24 mouse cellular contexts compared by ENCODE assay signal in genomic region chr4:44668574-44668973, GRCm38 (mm10). TPM values are rescaled to one million over a fixed set of nuclear protein-coding genes. Genes with fewer than 3 reads are reported as not detected.
A peak's percentile ranks its signal among the peaks of the same experiment; 100 is the strongest.
DNase-seq lines count a peak whose midpoint lies in the region; ATAC-seq and TF ChIP-seq lines count a peak whose summit lies in the region.
"Had no signal": no experiment of that assay in that cellular context is flagged by ENCODE, and none has a peak within 500 bp of the region (broad histone marks: within the 10 kb centered on the region; RNA-seq: fewer than 3 reads in every experiment).

No protein-coding gene starts in this region.

- H3K9ac ChIP-seq in CH12.LX (ENCODE audit: insufficient read depth, low read depth) = 0 out of 2 replicates have a peak overlapping the region, but pooled peaks have one; percentile 3
- H3K9ac ChIP-seq: embryonic facial prominence, embryonic 12.5 days; forebrain, embryonic 13.5 days; forebrain, embryonic 15.5 days; forebrain, postnatal 0 days had no signal

- no peak for ATAC-seq in activated CD4-positive, CD25-positive, alpha-beta regulatory T cell, adult 4 months
- ATAC-seq: CD4-positive, CD25-positive, alpha-beta regulatory T cell, adult 4 months; forebrain, embryonic 13.5 days; forebrain, embryonic 15.5 days; forebrain, postnatal 0 days; Patski had no signal

- peak overlapping the region; percentile 82 for H3K27ac ChIP-seq in testis, adult 2 months (ENCODE audit: control insufficient read depth, insufficient read depth, low read depth, low read length)
- peak overlapping the region; percentile 99 for H3K27ac ChIP-seq in CH12.LX (ENCODE audit: insufficient read depth, low read depth)
- H3K27ac ChIP-seq: embryonic facial prominence, embryonic 10.5 days; embryonic facial prominence, embryonic 12.5 days; forebrain, embryonic 13.5 days; forebrain, embryonic 15.5 days had no signal

- dilution Hi-C loops in CH12.LX (cut with MboI; ENCODE audit: extremely low pct_ligation_motif_present, extremely low pct_unique_long_range_greater_than_20kb, low sequenced_read_pairs) = no loop called here

- peaks cover 13% of the 10 kb centered on the region for H3K9me3 ChIP-seq in CH12.LX (replicated peaks; ENCODE audit: low read length)
- H3K9me3 ChIP-seq: forebrain, embryonic 15.5 days had no signal

- peak overlapping the region; percentile 73 for H3K4me3 ChIP-seq in testis, adult 2 months (ENCODE audit: control insufficient read depth, low read depth, low read length)
- no peak overlapping the region for H3K4me3 ChIP-seq in CH12.LX (replicated peaks in 1 of 3; ENCODE audit: low read depth in 2 of 3, low read length in 2 of 3, poor library complexity in 1 of 3)
- H3K4me3 ChIP-seq: embryonic facial prominence, embryonic 10.5 days; embryonic facial prominence, embryonic 12.5 days; forebrain, embryonic 13.5 days; forebrain, embryonic 15.5 days had no signal

- peaks cover 5% of the 10 kb centered on the region for H3K4me1 ChIP-seq in testis, adult 2 months (ENCODE audit: control insufficient read depth, insufficient read depth, low read length)
- peaks cover 45 to 81% of the 10 kb centered on the region in 2 experiments for H3K4me1 ChIP-seq in CH12.LX (ENCODE audit: control insufficient read depth in 1 of 2, insufficient read depth in 2 of 2)
- H3K4me1 ChIP-seq: embryonic facial prominence, embryonic 12.5 days had no signal

- no peak; the same call in 1 of the 2 replicates for TF ChIP-seq RAD21 in CH12.LX (IDR thresholded peaks at IDR 0.05; ENCODE audit: low read depth, low read length)

- TF ChIP-seq POLR2A in testis, adult 2 months (IDR thresholded peaks at IDR 0.05; ENCODE audit: control insufficient read depth, low read depth, low read length) = peak; percentile 28; the same call in 1 of the 2 replicates
- peak; percentile 43; the same call in 1 of the 2 replicates for TF ChIP-seq POLR2A in CH12.LX (IDR thresholded peaks at IDR 0.05; ENCODE audit: low read depth, low read length)

- DNase-seq in testis, postnatal 10 days (ENCODE audit: low spot score) = no peak
- DNase-seq in CH12.LX (ENCODE audit: extremely low read depth) = peak; percentile 82
- peak; percentile 49 for DNase-seq in R1 (ENCODE audit: low read depth, low spot score)
- DNase-seq in splenic B cell, adult 2 months (ENCODE audit: low read depth, low spot score) = peak; percentile 75
- DNase-seq in left cerebral cortex, adult 18-20 months (ENCODE audit: low spot score in 2 of 2) = no peak
- DNase-seq in adrenal gland, adult 2 months = no peak
- DNase-seq: adrenal gland, adult 8-10 months; adrenal gland, postnatal 14 days; adrenal gland, postnatal 36 days; cerebellum, adult 11-12 months; cerebellum, adult 2 months; cerebellum, adult 9-10 months; cerebellum, postnatal 10 days; cerebellum, postnatal 25 days; forebrain, postnatal 0 days had no signal

- peaks cover 2% of the 10 kb centered on the region for H3K36me3 ChIP-seq in testis, adult 2 months (ENCODE audit: control insufficient read depth, insufficient read depth, low read length)
- H3K36me3 ChIP-seq in CH12.LX (replicated peaks in 1 of 2; ENCODE audit: control insufficient read depth in 1 of 2, insufficient read depth in 1 of 2, low read length in 1 of 2) = peaks cover 20 to 65% of the 10 kb centered on the region in 2 experiments
- H3K36me3 ChIP-seq in splenic B cell, adult 2 months (ENCODE audit: control insufficient read depth, insufficient read depth, low read length, poor library complexity, severe bottlenecking) = peaks cover 25% of the 10 kb centered on the region
- H3K36me3 ChIP-seq: embryonic facial prominence, embryonic 10.5 days; embryonic facial prominence, embryonic 12.5 days; forebrain, embryonic 15.5 days; G1E had no signal

- peak; percentile 48; the same call in 1 of the 2 replicates for TF ChIP-seq EP300 in CH12.LX (IDR thresholded peaks at IDR 0.05; ENCODE audit: low read length)

- no peaks in the 10 kb centered on the region for H3K27me3 ChIP-seq in testis, adult 2 months (ENCODE audit: control insufficient read depth, insufficient read depth, low read length)
- no peaks in the 10 kb centered on the region for H3K27me3 ChIP-seq in CH12.LX (replicated peaks)
- H3K27me3 ChIP-seq in splenic B cell, adult 2 months (ENCODE audit: control insufficient read depth, insufficient read depth, low read length, poor library complexity, severe bottlenecking) = no peaks in the 10 kb centered on the region

- H3K79me2 ChIP-seq in CH12.LX (replicated peaks; ENCODE audit: control insufficient read depth, extremely low read depth, insufficient read depth, poor library complexity, severe bottlenecking) = no peaks in the 10 kb centered on the region; the same call in 1 of the 2 replicates

- H3K4me2 ChIP-seq in CH12.LX (ENCODE audit: insufficient read depth, low read depth, poor library complexity, severe bottlenecking) = peak overlapping the region; percentile 30; the same call in 1 of the 2 replicates
- H3K4me2 ChIP-seq: embryonic facial prominence, embryonic 12.5 days; forebrain, embryonic 13.5 days; forebrain, embryonic 15.5 days had no signal

- in situ Hi-C loops in CH12.LX (cut with MboI; ENCODE audit: low pct_ligation_motif_present, low pct_unique_long_range_greater_than_20kb, low sequenced_read_pairs) = loop anchor here (5.0 kb wide), 1 partner anchor 96 kb away; no protein-coding TSS in a partner anchor

- TF ChIP-seq CTCF in testis, adult 2 months (IDR thresholded peaks at IDR 0.05; ENCODE audit: control insufficient read depth, insufficient read depth, insufficient replicate concordance, low read depth, low read length) = no peak
- TF ChIP-seq CTCF in CH12.LX (conservative IDR thresholded peaks at IDR 0.05 in 1 of 2, IDR thresholded peaks at IDR 0.05 in 1 of 2; ENCODE audit: low read depth in 2 of 2, low read length in 2 of 2) = no peak

TF ChIP-seq in CH12.LX, 34 proteins besides CTCF, POLR2A, EP300 and RAD21 (continues in another document):
- TF ChIP-seq IRF4 (IDR thresholded peaks at IDR 0.05; ENCODE audit: low read depth, low read length) (peak; percentile 33; the same call in 1 of the 2 replicates), ZKSCAN1 (IDR thresholded peaks at IDR 0.05; ENCODE audit: borderline replicate concordance, low read depth, low read length) (no peak), SMC3 (IDR thresholded peaks at IDR 0.05; ENCODE audit: low read depth, low read length) (no peak), JUN (IDR thresholded peaks at IDR 0.05; ENCODE audit: insufficient read depth, low read depth, low read length) (no peak), MAZ (IDR thresholded peaks at IDR 0.05; ENCODE audit: low read depth, low read length) (no peak), MAX (IDR thresholded peaks at IDR 0.05; ENCODE audit: low read length) (peak; percentile 68), MEF2A (IDR thresholded peaks at IDR 0.05; ENCODE audit: borderline replicate concordance, low read depth, low read length) (peak; percentile 23; the same call in 1 of the 2 replicates), JUND (conservative IDR thresholded peaks at IDR 0.05; ENCODE audit: low read depth, low read length) (no peak), ZNF384 (IDR thresholded peaks at IDR 0.05; ENCODE audit: low read depth, low read length) (no peak), TCF12 (IDR thresholded peaks at IDR 0.05; ENCODE audit: low read depth, low read length) (peak; percentile 66), USF1 (IDR thresholded peaks at IDR 0.05; ENCODE audit: low read depth, low read length) (peak; percentile 74), TBP (conservative IDR thresholded peaks at IDR 0.05; ENCODE audit: low read depth, low read length) (no peak), CHD1 (IDR thresholded peaks at IDR 0.05; ENCODE audit: low read depth, low read length) (no peak), E2F4 (IDR thresholded peaks at IDR 0.05; ENCODE audit: insufficient replicate concordance, low read depth, low read length) (no peak), RCOR1 (conservative IDR thresholded peaks at IDR 0.05; ENCODE audit: low read depth, low read length) (0 out of 2 replicates have a peak, but pooled peaks have one; percentile 45), ETS1 (conservative IDR thresholded peaks at IDR 0.05; ENCODE audit: low read depth, low read length) (peak; percentile 80), KAT2A (IDR thresholded peaks at IDR 0.05; ENCODE audit: insufficient replicate concordance, low read length) (no peak), ZC3H11A (IDR thresholded peaks at IDR 0.05; ENCODE audit: low read depth, low read length) (no peak), POLR2AphosphoS2 (IDR thresholded peaks at IDR 0.05; ENCODE audit: low read depth, low read length) (no peak), MAFK (IDR thresholded peaks at IDR 0.05; ENCODE audit: insufficient replicate concordance, low read length) (0 out of 2 replicates have a peak, but pooled peaks have one; percentile 41), HCFC1 (IDR thresholded peaks at IDR 0.05; ENCODE audit: low read depth, low read length) (peak; percentile 20; the same call in 1 of the 2 replicates), SIN3A (IDR thresholded peaks at IDR 0.05; ENCODE audit: low read length) (peak; percentile 81), GABPA (IDR thresholded peaks at IDR 0.05; ENCODE audit: insufficient replicate concordance, low read depth, low read length) (no peak), MXI1 (IDR thresholded peaks at IDR 0.05; ENCODE audit: low read depth, low read length) (no peak; the same call in 1 of the 2 replicates), BHLHE40 (IDR thresholded peaks at IDR 0.05; ENCODE audit: low read depth, low read length) (peak; percentile 92), CHD2 (IDR thresholded peaks at IDR 0.05; ENCODE audit: low read length) (no peak), ELF1 (IDR thresholded peaks at IDR 0.05; ENCODE audit: low read depth, low read length) (no peak), PAX5 (IDR thresholded peaks at IDR 0.05; ENCODE audit: low read length) (no peak), MYC (IDR thresholded peaks at IDR 0.05; ENCODE audit: low read depth, low read length) (no peak), NRF1 (IDR thresholded peaks at IDR 0.05; ENCODE audit: low read depth, low read length) (0 out of 2 replicates have a peak, but pooled peaks have one; percentile 16), ZMIZ1 (IDR thresholded peaks at IDR 0.05; ENCODE audit: low read depth, low read length) (no peak), UBTF (IDR thresholded peaks at IDR 0.05; ENCODE audit: low read depth, low read length) (no peak)

RNA-seq across cellular contexts. Expression of gene Pax5, which starts 41.7 kb away (rescaled TPM):
- polyA plus RNA-seq in testis, adult 2 months (2012; rRNA removed) = 50.1 and 52.6 TPM in 2 replicates
- total RNA-seq in CH12.LX (2012; rRNA removed) (19.3 and 21.8 TPM in 2 replicates), CH12.LX (2014; rRNA removed) (12.7 and 13.5 TPM in 2 replicates)
- 47.4 and 57.4 TPM in 2 replicates for polyA plus RNA-seq in CH12.LX (2012; ENCODE audit: insufficient read length, low read depth)
- total RNA-seq in left cerebral cortex, adult 18-20 months (2021) = under 1 TPM in 1 of 2 experiments, not detected in 1; 0.84 TPM
- 1 to 10 TPM in 1 of 2 experiments, not detected in 1; 2.2 TPM for polyA plus RNA-seq in activated CD4-positive, CD25-positive, alpha-beta regulatory T cell, adult 4 months (2017; shearing (Covaris generic))
- total RNA-seq in adrenal gland, adult 2 months (2021) = under 1 TPM; 0.69 to 0.86 TPM
- 0.56 and 1.0 TPM in 2 replicates for polyA plus RNA-seq in adrenal gland, adult 2 months (2012; rRNA removed)
- polyA plus RNA-seq: G1E, Patski had no signal

Comparison
In these comparisons a context has a peak if more than half of its experiments do, and no peak if none do; other contexts are left out.
1. DNase-seq: peak in CH12.LX (single experiment), R1 (single experiment) and splenic B cell, adult 2 months (single experiment); none in testis, postnatal 10 days (single experiment), left cerebral cortex, adult 18-20 months (0 of 2) and adrenal gland, adult 2 months (single experiment).
2. RNA of gene Pax5, which starts 41.7 kb away (polyA plus RNA-seq): 47.4 to 57.4 TPM in CH12.LX and 50.1 to 52.6 TPM in testis, adult 2 months; 2.2 TPM in activated CD4-positive, CD25-positive, alpha-beta regulatory T cell, adult 4 months and 0.56 to 1.0 TPM in adrenal gland, adult 2 months; every median in the first group is over 10 times any median in the second.